Mouse (Mus musculus): ENCODE measurements at regions not wholly inside any gene's neighbourhood (a gene's known extent, or its start where the extent isn't known, plus 50 kb on each side); places are given as distances from the start of the nearest gene placed in this dataset.
A peak's percentile ranks its signal among the peaks of the same experiment; 100 is the strongest.
"Not testable (repeated sequence)": the region's sequence is repeated elsewhere in the genome, so short reads cannot be mapped to it uniquely, and the experiment has no call there.

GRCm38 (mm10) chrX:19903962-19904930 lies 155.1 kb upstream of the Chst7 start:
- H3K27ac ChIP-seq (replicated peaks), result no peak overlapping the region
- no peaks in the 10 kb centered on the region for H3K27me3 ChIP-seq (replicated peaks; ENCODE audit: low read depth, poor library complexity, severe bottlenecking)
- no peak overlapping the region for H3K4me3 ChIP-seq
- 64% methylated on average over 6 of the region's 6 CpGs for WGBS
- peaks cover 4% of the 10 kb centered on the region; the same call in 1 of the 2 replicates for H3K4me1 ChIP-seq
- DNase-seq (ENCODE audit: low spot score), result peak; percentile 8
- no peaks in the 10 kb centered on the region for H3K36me3 ChIP-seq (replicated peaks)
- no peaks in the 10 kb centered on the region for H3K9me3 ChIP-seq

- Histone ChIP-seq H3K27ac (replicated peaks) (no peak overlapping the region), H3K27me3 (replicated peaks; ENCODE audit: low read depth, poor library complexity, severe bottlenecking) (no peaks in the 10 kb centered on the region), H3K4me1 (peaks cover 4% of the 10 kb centered on the region; the same call in 1 of the 2 replicates), H3K4me3 (no peak overlapping the region), H3K9me3 (no peaks in the 10 kb centered on the region), H3K36me3 (replicated peaks) (no peaks in the 10 kb centered on the region)
- DNase-seq (ENCODE audit: low spot score), result peak; percentile 66
Observed at GRCm38 (mm10) chrX:19906646-19907371, 152.6 kb upstream of the Chst7 start.

GRCm38 (mm10) chrX:19917001-19917400 lies 142.4 kb upstream of the Chst7 start:
- Histone ChIP-seq H3K4me1 (no peaks in the 10 kb centered on the region), H3K36me3 (replicated peaks) (no peaks in the 10 kb centered on the region), H3K27ac (replicated peaks) (no peak overlapping the region), H3K27me3 (replicated peaks; ENCODE audit: low read depth, poor library complexity, severe bottlenecking) (no peaks in the 10 kb centered on the region), H3K4me3 (no peak overlapping the region), H3K9me3 (no peaks in the 10 kb centered on the region)
- DNase-seq (ENCODE audit: low spot score), result no peak
- whole genome bisulfite sequencing, result 88% methylated on average over 1 of the region's 1 CpGs

GRCm38 (mm10) chrX:19929376-19929775 lies 130.0 kb upstream of the Chst7 start:
- 78% methylated on average over 3 of the region's 3 CpGs for WGBS
- H3K4me1 ChIP-seq; H3K9me3 ChIP-seq; H3K36me3 ChIP-seq (replicated peaks); DNase-seq (ENCODE audit: low spot score); H3K27ac ChIP-seq (replicated peaks); H3K4me3 ChIP-seq; H3K27me3 ChIP-seq (replicated peaks; ENCODE audit: low read depth, poor library complexity, severe bottlenecking): not testable (repeated sequence)

GRCm38 (mm10) chrX:19929866-19930265 lies 129.5 kb upstream of the Chst7 start:
- no peak for DNase-seq (ENCODE audit: low spot score)
- 74% methylated on average over 3 of the region's 3 CpGs for WGBS

GRCm38 (mm10) chrX:19943305-19943704 lies 116.1 kb upstream of the Chst7 start:
- H3K4me1 ChIP-seq, result no peaks in the 10 kb centered on the region
- no peak overlapping the region for H3K4me3 ChIP-seq
- no peak for DNase-seq (ENCODE audit: low spot score)
- WGBS, result 78% methylated on average over 2 of the region's 2 CpGs
- no peaks in the 10 kb centered on the region for H3K36me3 ChIP-seq (replicated peaks)
- no peak overlapping the region for H3K27ac ChIP-seq (replicated peaks)
- H3K27me3 ChIP-seq (replicated peaks; ENCODE audit: low read depth, poor library complexity, severe bottlenecking), result no peaks in the 10 kb centered on the region
- H3K9me3 ChIP-seq, result no peaks in the 10 kb centered on the region

More at GRCm38 (mm10) chrX:19929866-19930265, 129.5 kb upstream of the Chst7 start:
- Histone ChIP-seq H3K4me1 (no peaks in the 10 kb centered on the region), H3K27ac (replicated peaks) (no peak overlapping the region), H3K4me3 (no peak overlapping the region), H3K9me3 (0 out of 2 replicates have a peak, but pooled peaks cover 2% of the 10 kb centered on the region), H3K27me3 (replicated peaks; ENCODE audit: low read depth, poor library complexity, severe bottlenecking) (no peaks in the 10 kb centered on the region), H3K36me3 (replicated peaks) (no peaks in the 10 kb centered on the region)
